Mouse (Mus musculus): ENCODE data around the gene Acot12.
"Not testable (repeated sequence)": the region's sequence is repeated elsewhere in the genome, so short reads cannot be mapped to it uniquely, and the experiment has no call there.

Gene Acot12

DNA sequence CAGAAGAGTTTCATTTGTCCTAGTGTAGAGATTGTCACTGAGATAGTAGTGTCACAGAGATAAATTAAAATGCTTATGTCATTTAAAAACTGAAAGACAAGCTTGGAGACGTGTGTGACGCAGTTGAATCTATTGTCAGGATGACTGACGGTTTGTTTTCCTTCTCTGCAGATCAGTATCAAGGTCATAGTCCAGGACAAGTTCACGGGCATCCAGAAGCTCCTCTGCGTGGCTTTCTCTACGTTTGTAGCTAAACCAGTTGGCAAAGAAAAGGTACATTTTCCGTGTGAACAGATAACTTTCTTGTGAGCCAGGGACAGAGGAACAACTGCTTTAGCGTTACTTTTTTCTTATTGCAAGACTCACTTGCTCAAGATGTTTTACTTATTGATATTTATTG, 18.5 kb downstream of the Acot12 start:
- in situ Hi-C loops (cut with MboI, MseI), result no loop called here

DNA sequence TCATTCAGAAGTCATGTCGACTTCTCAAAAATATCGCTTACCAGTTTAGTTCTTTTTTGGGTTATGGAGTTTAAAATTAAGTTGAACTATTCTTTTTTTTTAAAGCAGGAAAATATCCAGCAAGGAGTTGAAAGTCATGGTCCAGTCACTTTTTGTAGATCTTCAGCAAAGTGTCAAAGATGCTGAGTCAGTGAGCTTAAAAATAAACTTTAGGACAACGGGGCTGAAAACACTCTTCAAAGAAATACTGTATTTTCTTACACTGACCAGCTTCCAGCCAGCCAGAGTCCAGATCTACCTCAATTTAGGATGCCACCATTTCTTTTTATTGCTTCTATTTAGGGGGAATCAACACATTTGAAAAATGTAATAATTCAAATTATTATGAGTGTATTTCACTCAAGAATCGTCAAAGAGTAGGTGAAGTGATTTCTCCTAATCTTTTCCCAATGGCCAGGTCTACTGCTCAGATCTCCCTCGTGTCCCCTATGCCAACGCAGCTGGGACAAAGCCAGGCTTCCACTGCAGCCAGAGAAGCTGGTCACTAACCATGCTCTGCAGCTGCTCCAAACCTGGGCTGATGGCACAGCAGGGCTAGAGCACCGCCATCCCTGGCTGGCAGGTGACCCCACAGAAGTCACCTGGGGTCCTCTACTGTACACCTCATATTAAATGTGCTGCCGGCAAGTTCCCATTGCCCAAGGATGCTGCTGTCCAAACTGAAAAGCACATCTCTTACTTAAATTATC, 19.2 kb downstream of the Acot12 start:
- in situ Hi-C loops (cut with MboI, MseI), result no loop called here

DNA sequence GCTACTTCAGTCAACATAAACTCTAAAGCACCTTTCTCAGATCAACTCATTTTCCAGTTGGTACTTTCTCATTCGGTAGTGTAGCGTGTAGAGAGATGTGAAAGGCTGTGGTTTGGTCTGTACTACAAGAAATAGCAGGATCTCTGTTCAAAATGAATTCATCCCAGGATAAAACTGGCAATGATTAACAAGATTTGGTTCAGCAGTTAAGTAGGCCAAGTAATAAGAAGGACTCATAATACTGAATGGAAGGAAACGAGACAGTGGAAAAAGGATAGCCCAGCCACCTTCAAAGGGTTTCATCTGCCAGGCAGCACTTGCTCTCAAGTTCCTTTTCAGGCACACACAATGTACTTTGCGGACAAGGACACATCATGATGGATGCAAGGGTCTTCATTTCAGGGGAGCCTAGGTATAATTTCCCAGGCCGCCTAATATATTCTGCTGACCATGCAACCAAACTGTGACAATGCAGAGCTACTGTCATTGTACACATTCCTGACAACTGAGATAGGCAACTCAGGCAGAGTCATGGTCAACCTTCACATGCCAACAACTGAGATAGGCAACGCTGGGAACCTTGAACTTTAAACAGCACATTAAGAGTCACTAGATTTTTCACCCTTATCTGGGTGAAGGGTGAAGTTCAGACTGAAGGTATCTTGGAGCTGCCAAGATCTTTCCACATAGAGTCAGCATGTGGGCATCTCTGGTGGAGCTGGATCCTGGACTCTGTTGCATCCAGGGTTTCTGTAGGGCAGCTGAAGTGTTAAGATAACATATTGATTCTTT, 20.5 kb downstream of the Acot12 start:
- in situ Hi-C loops (cut with MboI, MseI), result no loop called here

DNA sequence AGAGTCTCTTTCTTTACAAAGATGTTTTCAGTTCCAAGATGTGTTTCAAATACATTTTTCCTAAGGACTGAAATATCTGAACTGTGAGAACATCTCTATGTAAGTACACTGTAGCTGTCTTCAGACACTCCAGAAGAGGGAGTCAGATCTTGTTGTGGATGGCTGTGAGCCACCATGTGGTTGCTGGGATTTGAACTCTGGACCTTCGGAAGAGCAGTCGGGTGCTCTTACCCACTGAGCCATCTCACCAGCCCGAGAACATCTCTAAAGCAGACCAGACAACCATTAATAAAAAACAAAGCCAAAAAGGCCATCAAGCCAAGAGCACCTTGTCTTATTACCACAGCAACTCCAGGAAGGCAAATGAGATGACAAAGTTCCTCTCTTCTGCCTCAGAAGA, 22.3 kb downstream of the Acot12 start:
- in situ Hi-C loops (cut with MboI, MseI), result not testable (repeated sequence)

DNA sequence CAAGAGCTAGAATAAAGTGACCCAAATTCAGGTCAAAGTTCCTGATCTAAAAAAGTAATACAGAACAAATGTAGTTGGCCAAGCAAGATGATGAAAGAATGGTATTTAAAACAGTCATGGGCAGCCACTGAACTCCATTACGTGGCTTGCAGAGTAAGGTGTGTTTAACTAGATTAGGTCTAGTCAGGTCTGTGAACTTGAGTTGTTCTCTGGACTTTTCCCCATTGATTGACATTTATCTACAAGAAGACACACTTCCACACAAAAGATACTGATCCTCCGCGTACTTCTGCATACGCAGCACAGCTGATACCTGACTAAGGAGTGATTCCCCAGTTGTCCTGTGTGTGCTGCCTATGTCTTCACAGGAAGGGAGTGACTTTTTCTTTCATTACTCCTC, 24.3 kb downstream of the Acot12 start:
- in situ Hi-C loops (cut with MboI, MseI), result no loop called here

DNA sequence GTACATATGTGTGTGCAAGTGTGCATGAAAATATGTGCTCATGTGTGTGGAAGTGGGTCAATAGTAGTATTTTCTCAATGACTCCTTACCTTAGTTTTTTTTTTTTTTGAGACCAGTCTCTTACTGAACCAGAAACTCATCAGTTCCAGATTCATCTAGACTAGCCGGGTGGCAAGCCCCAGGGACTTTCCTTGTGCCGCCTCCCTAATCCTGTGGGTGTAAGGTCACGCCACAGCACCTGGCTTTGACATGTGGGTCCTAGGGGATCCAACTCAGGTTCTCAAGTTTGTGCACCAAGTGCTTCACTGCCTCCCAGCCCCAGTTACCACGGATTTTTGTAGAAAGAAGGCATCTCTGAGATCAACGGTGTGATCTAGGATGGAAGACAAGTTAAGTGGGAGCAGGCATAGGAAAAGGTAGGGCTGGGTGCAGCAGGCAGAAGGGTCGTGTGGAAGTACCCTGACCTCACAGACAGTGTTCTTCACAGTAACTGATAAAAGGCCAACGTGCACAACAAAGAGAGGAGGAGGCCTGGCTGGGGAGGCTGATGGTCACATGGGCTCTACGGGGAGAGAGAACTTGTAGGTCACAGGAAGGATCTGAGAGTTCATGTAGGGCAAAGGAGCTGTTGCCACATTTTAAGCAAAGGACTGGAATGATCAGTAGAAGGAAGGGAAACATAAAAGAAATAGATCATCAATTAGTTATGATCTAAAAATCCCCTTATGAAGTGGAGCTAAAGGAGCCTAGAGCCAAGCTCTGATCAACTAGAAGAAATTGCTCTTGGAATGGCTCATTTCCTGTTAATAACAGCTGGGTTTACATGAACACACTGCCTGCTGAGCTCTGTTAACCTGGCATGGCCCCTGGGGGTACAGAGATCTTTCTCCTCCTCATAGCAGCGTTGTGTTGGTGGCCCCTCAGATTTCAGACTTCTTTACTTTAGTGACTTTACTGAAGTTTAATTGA, 27.7 kb downstream of the Acot12 start:
- in situ Hi-C loops (cut with MboI, MseI), result no loop called here

DNA sequence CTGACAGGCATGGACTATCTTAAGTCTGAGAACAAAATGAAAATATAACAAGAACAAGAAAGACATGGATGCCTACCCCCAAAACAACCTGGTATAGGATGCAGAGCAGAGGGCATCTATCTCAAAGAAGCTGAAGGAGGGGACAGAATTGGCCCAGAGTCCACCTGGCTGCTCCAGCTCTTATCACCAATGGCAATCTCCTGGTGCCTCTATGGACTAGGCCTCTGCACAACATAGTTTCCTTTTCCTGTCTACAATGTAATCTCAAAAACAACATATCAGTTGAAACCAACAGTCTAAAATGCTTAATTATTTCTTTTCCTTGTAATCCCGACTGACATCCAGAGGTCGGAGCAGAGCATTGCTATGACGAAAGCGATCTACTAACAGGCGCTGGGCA, 36.8 kb downstream of the Acot12 start:
- in situ Hi-C loops (cut with MboI, MseI), result no loop called here

DNA sequence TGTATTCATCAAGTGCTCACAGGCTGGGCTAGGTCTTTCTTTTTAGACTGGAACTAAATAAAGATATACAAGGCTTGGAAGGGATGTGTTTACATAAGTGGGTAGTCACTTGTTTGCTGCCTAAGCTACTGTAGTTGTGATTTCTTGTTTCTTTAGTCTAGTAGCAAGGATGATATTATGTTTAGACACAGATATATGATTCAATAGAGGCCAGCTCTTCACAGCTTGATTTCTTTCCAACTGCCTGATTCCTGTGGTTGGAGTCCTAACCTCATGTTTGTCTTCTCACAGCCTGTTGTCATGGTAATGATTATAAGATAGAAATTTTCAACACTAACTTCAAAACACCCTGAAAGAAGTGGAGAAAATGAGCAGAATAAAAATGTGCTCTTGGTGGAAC, 38.6 kb downstream of the Acot12 start:
- in situ Hi-C loops (cut with MboI, MseI), result no loop called here

DNA sequence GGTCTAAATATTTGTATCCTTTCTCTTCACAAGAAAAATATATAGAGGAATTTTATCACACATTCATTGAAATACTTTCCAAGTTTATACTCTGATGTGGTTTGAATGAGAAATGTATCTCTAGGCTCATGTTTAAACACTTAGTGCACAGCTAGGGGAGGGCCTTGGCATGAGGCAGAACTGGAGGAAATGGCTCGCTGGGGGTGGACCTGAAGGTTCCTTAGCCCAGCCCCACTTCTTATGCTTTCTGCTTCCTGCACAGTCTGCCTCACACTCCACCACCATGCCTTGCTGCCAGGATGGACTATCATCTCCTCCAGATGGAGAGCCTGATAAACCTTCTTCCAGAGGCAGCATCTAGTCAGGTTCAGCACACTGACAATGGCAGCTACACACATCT, 50.7 kb downstream of the Acot12 start:
- in situ Hi-C loops (cut with MboI, MseI), result no loop called here

DNA sequence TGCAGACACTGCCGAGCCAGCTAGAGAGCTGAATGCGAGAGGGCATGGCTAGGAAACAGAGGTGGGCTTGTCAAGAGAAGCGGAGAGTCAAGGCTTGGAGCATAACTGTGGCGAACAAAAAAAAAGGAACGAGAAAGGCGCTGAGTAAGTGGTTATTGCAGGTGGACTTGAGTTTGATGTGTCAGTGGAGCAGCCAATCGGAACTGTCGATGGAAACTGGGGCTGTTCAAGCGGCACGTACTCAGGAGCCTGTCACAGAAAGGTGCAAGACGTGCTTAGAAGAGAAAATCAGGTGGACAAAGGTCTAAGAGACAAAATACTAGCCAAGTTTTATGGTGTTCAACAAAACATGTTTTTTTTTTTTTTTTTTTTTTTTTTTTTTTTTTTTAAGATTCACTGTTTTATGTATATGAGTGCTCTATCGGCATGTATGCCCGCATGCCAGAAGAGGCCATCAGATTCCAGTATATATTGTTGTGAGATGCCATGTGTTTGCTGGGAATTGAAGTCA, 53.7 kb downstream of the Acot12 start:
- in situ Hi-C loops (cut with MboI, MseI), result no loop called here

DNA sequence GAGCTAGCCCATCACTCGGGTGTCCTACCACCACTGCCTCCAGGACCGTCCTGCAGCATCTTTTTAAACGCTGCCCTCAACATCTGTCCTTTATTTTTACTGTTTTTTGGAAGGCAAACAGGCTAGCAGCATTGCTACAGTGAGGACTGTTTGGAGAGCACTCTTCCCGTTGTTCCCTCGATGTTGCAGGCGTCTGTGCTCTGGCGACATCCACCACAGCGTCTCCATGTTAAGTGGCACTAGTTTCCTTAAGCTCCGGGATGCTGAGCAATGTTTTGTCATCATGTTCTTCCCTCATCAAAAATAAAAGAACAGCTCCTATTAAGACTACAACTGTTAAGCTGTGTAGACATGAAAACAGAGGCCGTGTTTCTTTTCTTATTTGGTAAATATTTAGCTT, 54.3 kb downstream of the Acot12 start:
- in situ Hi-C loops (cut with MboI, MseI), result no loop called here

DNA sequence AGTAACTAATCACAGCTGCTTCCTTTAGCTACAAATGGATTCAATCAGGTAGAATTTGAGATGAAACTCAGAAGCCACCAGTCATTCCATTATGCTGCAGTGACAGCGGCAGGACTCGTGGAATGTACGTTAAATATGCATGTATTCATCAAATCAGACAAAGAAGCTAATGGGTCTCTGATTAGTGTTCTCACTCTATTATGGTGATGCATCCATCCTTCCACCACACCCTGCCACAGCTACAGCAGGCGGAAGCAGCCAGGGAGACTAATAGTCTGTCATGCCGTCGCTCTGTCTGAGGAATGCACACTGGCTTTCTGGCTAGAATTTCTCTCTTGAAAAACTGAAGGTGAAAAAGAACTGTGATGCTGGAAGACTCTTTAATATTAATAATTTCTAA, 54.7 kb downstream of the Acot12 start:
- in situ Hi-C loops (cut with MboI, MseI), result no loop called here

DNA sequence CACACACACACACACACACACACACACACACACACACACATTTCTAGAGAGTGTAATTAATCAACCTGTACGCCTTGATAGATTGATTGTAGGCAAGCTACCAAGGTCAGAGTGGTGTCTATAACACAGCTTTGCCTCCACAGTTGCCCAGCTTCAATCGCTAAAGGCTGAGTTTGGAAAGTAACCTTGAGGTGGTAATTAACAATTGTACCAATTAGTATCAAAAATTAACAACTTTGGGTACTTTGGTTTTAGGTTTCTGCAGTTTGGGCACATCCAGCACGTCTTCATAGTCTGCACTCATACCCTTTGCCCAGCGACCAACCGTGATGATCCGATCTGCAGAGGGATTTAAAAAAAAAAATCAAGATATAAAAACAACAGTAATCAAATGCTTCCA, 55.6 kb downstream of the Acot12 start:
- in situ Hi-C loops (cut with MboI, MseI), result no loop called here

DNA sequence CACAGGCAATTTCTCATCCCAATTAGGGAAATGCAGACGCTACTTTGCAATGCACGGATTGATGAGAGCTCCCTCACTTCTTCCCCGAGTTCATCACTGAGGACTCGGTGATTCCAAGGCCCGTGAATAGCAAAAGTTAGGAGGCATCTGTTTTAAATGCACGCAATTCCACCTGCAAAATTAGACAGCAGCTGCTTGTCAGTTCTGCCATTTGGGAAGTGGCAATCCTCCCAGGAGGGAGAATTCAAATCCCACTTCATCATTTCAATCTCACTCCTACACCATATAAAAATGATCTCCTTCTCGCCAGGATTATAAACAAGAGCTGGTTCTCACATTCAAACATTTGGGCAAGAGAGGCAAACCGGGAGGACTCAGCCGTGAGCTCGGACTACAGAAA, 56.1 kb downstream of the Acot12 start:
- in situ Hi-C loops (cut with MboI, MseI), result no loop called here

DNA sequence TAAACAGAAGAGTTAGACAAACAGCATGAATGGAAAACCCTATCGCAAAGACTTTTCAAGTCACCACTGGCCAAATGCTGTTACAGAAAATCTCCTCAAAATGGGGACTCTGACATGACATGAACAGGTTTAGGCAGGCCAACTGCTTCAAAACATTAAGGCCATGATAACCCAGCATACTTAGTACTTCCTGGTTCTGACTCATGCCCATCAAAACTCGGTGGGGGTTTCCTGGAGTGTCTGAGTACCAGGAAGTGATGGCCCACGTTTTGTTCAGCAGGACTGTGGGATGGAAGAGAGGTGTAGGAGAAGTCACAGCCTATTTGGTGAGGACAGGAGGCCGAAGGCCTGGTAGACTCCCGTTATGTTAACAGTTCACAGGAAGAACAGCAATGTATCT, 60.4 kb downstream of the Acot12 start:
- in situ Hi-C loops (cut with MboI, MseI), result no loop called here

DNA sequence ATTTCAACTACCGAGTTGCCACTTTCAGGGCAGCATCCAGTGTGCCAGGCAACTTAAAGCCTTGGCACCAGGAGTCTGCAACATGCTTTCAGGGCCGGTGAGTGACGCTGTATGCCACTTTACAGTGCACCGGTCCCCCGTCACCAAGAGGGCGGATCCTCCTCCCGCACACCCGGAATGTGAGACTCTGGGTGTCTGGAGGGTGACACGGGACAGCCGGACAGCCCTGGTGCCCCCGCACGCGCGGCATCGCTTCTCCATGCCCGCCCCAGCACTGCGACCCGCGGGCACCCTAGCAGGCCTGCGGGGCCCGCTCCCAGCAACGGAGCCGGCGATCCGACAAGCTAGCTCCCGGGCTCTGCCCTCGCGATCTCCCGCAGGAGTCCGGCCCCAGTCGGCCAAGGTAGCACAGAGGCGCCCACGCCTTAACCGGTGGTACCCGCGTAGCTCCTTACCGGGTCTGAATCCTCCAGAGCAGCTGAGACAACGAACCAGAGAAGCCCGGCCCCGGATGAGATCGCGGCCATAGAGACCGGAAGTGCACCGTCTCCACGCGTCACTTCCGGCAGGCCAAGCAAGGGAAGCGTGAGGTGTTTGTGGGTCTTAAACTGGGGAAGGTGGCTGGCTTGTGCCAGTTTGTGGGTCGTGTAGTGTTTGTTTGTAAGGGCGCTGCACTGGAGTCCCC, 66.0 kb downstream of the Acot12 start, which contains the start of gene Zcchc9:
TSS of gene Zcchc9 (minus strand) at position 551 of the 685 bp plus-strand sequence.
- in situ Hi-C loops (cut with MboI, MseI), result no loop called here

DNA sequence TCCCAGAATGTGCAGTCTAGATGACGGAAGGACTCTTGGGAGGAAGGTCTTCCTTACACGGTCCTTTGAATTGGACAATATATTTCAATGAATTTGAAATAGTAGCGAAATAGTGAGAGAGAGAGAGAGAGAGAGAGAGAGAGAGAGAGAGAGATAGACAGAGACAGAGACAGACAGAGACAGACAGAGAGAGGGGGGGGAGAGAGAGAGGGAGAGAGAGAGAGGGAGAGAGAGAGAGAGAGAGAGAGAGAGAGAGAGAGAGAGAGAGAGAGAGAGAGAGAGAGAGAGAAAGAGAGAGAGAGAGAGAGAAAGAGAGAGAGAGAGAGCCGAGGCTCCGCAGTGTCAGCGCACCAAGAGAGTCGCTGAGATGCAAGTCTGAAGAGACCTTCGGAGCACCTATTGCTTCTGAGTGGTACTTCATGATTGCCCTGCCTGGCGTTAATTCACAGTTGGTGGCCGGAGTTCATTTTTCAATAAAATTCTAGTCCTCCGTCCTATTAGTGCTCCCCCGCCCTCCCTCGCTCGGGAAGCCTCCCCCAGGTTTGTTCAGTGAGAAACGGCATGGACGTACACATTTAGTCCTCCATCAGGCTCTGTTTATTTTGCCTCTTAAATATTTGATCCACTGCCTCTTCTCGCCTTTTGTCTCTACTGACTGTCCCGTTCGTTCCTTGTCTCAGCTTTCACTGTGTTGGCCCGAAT, 66.7 kb downstream of the Acot12 start:
- in situ Hi-C loops (cut with MboI, MseI), result no loop called here

DNA sequence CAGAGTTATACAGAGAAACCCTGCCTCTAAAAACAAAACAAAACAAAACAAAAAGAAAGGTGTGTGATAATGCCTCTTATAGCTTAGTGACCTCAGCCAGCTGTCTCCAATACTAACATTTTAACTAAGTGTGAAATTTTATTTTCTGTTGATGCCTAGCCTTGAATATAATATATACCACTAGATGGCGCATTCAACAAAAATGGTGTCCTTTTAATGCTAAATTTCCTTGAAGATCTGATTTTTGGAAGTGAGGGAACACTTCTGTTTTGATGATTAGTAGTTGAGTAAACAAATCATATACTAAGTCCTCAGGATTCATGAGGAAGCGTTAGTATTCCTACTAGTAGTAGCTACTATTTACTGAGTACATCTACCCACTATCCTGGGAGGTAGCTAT, 68.2 kb downstream of the Acot12 start:
- in situ Hi-C loops (cut with MboI, MseI), result no loop called here

DNA sequence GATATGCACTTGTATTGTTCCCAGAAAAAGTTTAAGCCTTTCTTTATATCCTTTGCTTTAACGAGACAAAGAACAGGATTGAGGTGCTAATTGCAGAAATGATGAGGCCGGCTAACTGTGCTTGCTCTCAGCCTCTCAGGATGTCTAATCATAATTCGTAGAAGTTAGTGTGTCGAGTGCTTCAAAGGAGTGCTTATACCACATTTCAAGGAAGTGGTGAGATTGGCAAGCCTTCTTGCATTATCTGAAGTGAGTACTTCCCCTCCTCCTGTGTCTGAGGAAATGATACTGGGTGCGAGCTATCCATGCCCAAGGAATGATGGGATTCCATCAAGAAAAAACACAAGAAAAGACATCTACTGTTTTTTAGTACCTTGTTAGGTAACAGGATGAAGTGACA, 73.4 kb downstream of the Acot12 start:
- in situ Hi-C loops (cut with MboI, MseI), result no loop called here

DNA sequence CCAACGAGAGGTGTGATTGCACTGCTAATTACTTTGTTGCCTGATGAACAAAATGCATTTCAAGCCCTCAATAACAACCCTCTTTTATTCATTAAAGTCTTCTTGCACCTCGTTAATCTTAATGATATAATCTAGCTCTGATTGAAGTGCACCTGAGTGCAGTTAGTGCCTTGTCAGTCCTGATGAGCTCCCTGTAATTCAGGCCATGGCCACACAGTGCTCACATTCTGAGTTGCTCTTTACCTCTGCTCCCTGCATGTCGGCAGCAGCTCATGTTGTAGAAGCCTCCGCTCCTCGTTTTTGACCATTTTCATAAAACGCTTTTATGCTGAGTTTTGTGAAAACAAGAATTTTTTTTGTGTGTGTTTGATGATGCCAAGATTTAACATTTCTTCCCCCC, 82.4 kb downstream of the Acot12 start:
- in situ Hi-C loops (cut with MboI, MseI), result no loop called here

All from regulatory T cell (primary cell).